Mouse (Mus musculus) layer of hippocampus, adult 9-10 months (tissue): Measurements from ENCODE around the gene Gabarapl2.
A peak's percentile ranks its signal among the peaks of the same experiment; 100 is the strongest.

Source experiments
- DNase-seq: peaks from one replicate; pipeline ENCODE4 v3.0.0; 2022; ENCODE audit warnings: low spot score

Gene Gabarapl2

GRCm38 (mm10) chr8:111968541-111968940, 28.0 kb downstream of the Gabarapl2 start:
- DNase-seq, result no peak

- DNase-seq, result no peak
These were observed 28.5 kb downstream of the Gabarapl2 start for GRCm38 (mm10) chr8:111968991-111969390.

GRCm38 (mm10) chr8:111974138-111974537, 33.6 kb downstream of the Gabarapl2 start:
- no peak for DNase-seq

- DNase-seq, result no peak
These were observed 35.2 kb downstream of the Gabarapl2 start for GRCm38 (mm10) chr8:111975706-111976105.

- DNase-seq, result no peak
These were observed 35.8 kb downstream of the Gabarapl2 start for GRCm38 (mm10) chr8:111976326-111976725.

- no peak for DNase-seq
These were observed 37.6 kb downstream of the Gabarapl2 start for GRCm38 (mm10) chr8:111978147-111978546.

GRCm38 (mm10) chr8:111982116-111982515, 41.6 kb downstream of the Gabarapl2 start:
- no peak for DNase-seq

GRCm38 (mm10) chr8:111984511-111984910, 44.0 kb downstream of the Gabarapl2 start:
- DNase-seq, result no peak

- DNase-seq, result peak; percentile 57
These were observed 49.4 kb downstream of the Gabarapl2 start for GRCm38 (mm10) chr8:111989911-111990310.

- no peak for DNase-seq
These were observed 50.8 kb downstream of the Gabarapl2 start for GRCm38 (mm10) chr8:111991278-111991677.

- DNase-seq, result peak; percentile 55
These were observed 51.7 kb downstream of the Gabarapl2 start, which contains the start of gene Adat1 for GRCm38 (mm10) chr8:111992013-111992702. Gene Adat1, minus strand, starts transcription at chr8:111992302.

- DNase-seq, result no peak
These were observed 52.2 kb downstream of the Gabarapl2 start for GRCm38 (mm10) chr8:111992703-111993039.
